Mouse (Mus musculus) regulatory T cell (primary cell): ENCODE data around the gene Gm10330.
"Not testable (repeated sequence)": the region's sequence is repeated elsewhere in the genome, so short reads cannot be mapped to it uniquely, and the experiment has no call there.

Experiments used
- in situ Hi-C: fragments of 300-600 bp; cut with MboI, MseI; formaldehyde crosslinking; loops from one replicate; pipeline ENCODE4 v1.15.1; 2025; ENCODE audit warnings: high pct_unique_total_duplicates

The Gm10330 gene

DNA sequence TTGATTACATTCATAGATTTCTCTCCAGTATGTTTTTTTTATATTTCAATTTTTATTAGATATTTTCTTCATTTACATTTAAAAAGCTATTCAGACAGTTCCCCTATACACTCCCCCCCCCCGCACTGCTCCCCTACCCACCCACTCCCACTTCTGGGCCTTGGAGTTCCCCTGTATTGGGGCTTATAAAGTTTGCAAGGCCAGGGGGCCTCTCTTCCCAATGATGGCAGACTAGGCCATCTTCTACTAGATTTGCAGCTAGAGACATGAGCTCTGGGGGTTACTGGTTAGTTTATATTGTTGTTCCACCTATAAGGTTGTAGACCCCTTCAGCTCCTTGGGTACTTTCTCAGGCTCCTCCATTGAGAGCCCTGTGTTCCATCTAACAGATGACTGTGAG is at the start of gene Gm10330:
Gm10330 (minus strand) TSS at position 101 of the 400 bp plus-strand sequence.
- in situ Hi-C loops: loop anchor here (25.0 kb wide), 1 partner anchor 1193 kb away; no protein-coding TSS in a partner anchor

DNA sequence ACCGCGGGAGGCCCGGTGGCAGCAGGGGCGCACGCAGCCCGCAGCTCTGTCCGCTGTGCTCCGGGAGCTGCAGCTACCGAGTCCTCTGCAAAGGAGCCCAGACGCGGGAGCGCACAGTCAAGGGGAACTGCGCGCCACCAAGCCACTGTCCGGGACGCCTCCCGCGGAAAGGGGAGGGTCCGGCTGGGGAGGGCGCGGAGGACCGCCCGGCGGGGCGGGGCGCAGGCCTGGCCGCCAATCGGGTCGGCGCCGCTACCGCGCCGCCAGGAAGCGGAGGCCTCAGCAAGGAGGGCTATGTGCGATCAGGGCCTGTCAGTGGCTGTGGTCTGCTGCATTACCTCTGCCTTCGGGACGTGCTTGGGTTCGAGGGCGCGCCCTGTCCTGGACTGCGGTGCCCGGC is 20.7 kb upstream of the Gm10330 start:
- in situ Hi-C loops: not testable (repeated sequence)

DNA sequence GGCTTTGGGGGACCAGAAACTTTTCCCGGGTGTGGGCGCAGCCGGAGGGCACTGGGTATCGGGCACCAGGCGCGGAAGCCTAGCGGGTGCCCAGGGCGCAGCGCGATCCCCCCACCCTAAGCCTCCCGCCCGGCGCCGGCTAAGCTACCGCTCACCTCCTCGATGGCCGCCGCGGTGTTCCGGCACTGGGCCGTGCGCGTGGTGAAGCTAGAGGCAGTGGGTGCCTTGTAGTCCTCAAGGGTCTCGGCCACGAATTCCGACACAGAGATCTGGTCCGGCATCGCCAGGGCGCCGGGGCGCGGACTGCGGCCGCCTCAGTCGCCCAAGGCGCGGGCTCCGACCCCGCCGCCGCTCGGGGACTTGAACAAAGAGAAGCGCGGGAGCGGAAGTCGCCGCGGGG is 20.3 kb upstream of the Gm10330 start:
- in situ Hi-C loops: not testable (repeated sequence)
